Mouse (Mus musculus) forelimb bud, embryonic 11.5 days (tissue): ENCODE measurements around the gene Cercam.

ENCODE experiments used
- DNase-seq: peaks from one replicate; pipeline ENCODE4 v3.0.0-alpha.2; 2012; ENCODE audit warnings: low read depth, low spot score

Gene Cercam

DNA sequence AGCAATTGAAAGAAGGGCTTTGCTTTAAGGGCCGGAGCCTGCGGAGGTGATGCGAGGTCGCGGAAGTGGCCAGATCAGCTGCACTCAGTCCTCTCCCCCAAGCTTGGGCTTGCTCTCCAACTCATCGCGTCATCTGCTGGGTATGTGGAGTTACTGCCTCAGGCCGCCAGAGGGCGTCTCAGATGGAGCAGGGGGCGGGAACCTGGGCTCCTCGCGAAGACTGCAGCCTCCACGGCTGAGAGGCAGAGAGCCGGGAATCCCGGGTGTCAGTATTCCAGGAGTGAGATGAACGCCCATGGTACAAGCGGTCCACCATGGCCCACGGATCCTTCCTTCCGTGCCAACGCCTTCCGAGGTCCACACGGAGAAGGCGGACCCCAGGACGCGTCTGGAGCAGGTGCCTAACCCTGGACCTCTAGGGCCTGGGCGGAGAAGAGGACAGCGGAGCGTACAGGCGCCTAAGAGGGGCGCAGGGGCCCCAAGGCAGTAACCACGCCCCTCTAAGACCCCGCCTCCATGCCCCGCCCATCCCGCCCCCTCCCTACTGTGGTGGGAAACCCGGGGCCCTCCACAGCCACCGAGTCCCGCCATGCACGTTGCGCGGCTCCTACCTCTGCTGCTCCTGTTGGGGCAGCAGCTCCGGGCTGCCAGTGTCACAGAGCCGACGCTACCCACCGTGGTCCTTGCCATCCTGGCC is at the start of gene Cercam:
Gene Cercam, plus strand, starts transcription at position 216 of the 697 bp plus-strand sequence.
- DNase-seq, result peak; percentile 89

DNA sequence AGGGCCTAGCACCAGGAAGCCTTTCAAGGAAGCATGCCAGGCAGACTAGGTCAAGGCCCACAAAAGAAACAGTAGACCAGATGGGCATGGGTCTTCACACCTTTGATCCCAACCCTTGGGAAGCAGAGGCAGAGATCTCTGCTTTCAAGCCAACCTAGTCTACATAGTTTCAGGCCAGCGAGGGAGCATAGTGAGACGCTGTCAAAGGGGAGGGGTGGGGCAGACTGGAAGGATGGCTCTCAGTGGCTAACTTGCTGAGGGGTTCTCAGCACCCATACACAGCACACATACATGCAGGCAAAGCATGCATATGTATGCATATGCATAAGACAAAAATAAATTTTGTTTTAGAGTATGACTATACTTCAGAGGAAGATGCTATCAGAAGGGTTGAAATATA is 49.6 kb upstream of the Cercam start:
- DNase-seq, result no peak

DNA sequence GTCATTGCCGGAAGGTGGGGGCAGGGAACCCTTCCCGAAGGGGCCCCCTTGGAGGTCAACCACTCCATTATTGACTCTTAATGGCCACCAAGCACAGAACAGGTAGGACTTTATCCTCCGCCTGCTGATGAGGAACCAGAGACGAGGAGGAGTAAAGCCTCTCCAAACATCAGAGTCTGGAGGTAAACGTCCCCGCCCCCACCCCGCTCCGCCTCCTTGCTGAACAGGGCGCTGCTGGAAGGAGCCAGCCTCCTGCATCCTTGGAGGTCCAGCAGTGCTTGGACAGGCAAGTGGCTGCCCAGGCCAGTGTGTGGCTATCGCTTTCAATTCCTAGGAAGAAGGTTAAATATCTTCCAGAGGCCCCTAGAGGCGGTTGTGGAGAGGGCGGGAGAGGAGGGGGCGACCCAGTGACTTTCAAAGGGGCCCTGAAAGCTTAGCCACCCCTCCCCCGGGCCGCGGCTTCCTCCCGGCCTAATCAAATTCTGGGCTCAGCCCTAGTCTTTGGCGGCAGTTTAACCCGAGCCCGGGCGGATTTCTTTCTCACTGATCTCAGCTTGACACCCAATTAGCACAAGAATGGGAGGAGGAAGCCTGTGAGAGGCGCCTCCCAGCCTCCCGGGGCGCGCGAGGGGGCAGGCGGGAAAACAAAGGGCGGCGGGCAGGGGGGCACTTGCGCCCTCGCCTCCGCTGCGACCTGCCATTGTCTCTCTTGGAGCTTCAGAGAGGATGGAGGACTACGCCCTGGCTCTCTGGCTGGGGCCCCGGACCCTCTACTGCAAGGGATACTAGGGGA is 48.7 kb upstream of the Cercam start, which contains the start of gene Urm1:
Gene Urm1, plus strand, starts transcription at position 51 of the 793 bp plus-strand sequence.
- DNase-seq, result peak; percentile 74

DNA sequence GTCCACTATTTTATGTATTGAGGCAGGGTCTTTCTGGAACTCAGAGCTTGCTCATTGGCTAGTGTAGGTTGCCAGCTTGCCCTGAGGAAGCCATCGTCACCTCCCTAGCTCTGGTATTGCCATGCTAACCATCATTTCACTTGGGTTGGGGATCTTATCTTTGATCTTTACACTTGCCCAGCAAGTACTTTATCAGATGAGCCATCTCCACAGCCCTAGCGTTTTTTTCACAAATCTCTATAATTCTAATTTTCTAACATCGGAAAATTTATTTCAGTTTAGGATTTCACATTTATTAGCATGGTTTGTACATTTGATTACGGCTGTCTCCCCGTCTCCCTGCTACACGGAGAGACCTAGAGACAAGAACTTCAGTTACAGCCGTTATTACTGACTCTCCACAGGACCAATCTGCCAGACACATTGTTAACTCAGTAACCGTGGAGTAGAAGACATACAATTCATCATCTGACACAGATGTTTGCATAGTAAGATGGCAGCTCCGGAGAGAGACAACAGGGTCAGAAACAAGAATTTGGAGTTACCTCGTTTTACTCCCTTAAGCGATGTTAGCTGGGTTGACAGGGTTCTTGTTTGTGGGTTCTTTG is 42.5 kb upstream of the Cercam start:
- no peak for DNase-seq

DNA sequence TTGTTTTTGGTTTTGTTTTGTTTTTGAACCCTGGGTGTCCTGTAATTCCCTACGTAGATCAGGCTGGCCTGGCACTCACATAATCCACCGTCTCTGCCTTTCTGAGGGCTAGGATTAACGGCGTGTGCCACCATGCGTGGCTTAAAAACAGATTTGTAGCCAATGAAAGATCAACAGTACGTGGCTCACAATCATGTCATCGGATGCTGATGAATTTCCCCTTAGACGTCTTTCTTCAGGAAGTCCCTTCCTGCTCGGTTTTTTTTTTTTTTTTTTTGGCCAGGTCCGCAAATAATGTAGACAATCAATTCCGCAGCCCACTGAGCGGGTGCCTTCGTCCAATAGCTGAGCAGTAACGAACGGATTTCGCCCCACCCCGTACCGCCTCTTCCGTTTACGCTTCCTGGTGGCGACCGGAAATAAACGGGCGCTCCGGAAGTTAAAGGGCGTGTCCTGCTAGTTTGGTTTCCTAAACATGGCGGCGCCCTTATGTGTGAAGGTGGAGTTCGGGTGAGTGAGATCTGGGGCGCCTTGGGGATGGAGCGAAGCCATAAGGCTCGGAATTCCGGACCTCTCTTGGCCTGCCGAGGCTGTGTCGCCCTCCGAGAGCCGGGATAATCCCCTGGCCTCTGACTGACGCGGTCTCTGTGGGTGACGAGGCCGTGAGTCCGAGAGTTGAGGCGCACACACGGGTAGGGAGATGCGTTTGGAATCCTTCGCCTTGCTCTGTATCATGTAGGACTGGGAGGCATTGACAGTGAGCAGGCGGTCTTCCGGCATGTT is 41.8 kb upstream of the Cercam start:
- DNase-seq, result peak; percentile 98

DNA sequence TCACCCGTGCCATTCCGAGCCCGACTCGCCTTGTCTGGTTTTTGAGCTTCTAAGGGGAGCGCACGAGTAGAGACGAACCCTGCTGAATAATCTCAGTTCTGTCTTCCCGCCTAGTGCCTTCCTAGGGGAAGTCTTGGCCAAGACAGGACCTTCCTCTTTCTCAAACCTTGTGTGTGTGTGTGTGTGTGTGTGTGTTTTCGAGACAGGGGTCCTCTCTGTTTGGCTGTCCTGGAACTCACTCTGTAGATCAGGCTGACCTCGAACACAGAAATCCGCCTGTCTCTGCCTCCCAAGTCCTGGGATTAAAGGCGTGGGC is 41.3 kb upstream of the Cercam start:
- no peak for DNase-seq

DNA sequence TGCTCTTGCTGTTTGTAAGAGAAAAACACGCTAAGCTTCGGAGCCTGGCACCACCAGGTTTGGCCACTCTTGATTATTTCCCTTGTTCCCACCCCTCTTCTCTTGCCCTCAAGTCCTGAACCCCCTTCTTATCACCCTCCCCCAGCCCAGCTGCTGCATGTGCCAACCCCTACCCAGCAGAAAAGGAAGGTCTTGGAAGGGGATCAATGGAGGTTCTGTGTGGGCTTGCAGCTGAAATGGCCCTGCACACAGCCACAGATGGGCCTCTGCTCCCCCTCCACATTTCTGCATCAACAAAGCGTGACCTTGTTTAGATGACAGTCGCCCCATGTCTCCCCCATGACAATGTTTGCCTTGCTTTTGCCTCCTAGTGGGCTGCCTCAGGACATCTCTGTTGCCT is 37.9 kb upstream of the Cercam start:
- DNase-seq, result no peak

DNA sequence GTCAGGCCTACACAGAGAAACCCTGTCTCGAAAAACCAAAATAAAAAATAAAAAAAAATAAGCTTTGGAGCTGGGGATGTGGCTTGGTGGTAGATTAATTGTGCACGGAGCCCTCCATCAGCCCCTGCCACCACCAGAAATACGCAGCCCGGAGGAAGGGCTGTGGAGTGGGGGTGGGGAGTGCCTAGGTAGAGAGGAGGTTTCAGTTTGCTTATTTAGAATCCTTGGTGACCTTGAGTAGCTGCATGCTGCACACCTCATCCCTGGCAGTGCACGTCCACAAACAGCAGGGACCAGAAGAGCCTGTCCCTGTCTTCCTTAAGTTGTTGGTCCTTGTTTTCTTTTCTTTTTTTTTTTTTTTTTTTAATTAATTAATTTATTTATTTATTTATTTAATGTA is 35.2 kb upstream of the Cercam start:
- DNase-seq, result no peak

DNA sequence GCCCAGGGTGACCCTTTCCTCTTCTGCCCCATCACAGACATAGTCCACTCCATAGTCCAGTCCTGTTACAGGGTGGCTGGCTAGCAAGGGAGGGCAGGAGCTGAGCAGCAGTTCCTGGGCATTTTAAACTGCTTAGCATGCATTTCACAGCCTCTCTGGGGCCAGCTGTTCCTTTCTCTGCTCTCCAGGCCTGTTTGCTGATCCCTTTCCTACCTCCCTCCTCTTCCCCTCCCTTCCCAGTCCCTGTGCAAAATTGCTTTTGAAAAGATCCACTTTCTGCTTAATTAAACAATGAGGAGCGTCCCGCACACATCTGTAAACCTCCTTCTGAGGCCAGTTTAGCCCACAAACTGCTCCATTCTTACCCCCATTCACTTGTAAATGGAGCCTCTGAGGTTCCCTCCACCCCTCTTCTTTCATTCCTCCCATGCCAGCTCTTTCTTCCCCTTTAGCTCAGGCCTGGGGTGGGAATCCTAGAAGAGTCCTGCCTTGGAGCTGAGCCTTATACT is 33.5 kb upstream of the Cercam start:
- DNase-seq, result no peak

DNA sequence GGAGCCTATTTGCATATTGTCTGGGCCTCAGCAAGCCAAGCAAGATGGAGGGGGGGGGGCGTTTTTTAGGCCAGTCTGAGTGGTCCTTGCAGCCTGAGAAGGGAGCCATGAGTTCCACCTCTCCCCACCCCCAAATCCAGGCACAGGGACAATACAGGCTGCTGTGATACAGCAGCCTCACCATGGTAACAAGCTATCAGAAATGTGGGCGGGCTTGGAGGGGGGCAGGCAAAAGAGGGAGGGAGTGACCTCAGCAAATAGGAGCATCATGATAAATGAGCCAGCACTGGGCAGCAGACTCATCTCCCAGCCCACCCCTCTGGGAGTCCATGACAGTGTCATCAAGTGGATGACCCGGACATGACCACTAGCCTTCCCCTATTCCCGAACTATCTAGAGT is 29.5 kb upstream of the Cercam start:
- no peak for DNase-seq

DNA sequence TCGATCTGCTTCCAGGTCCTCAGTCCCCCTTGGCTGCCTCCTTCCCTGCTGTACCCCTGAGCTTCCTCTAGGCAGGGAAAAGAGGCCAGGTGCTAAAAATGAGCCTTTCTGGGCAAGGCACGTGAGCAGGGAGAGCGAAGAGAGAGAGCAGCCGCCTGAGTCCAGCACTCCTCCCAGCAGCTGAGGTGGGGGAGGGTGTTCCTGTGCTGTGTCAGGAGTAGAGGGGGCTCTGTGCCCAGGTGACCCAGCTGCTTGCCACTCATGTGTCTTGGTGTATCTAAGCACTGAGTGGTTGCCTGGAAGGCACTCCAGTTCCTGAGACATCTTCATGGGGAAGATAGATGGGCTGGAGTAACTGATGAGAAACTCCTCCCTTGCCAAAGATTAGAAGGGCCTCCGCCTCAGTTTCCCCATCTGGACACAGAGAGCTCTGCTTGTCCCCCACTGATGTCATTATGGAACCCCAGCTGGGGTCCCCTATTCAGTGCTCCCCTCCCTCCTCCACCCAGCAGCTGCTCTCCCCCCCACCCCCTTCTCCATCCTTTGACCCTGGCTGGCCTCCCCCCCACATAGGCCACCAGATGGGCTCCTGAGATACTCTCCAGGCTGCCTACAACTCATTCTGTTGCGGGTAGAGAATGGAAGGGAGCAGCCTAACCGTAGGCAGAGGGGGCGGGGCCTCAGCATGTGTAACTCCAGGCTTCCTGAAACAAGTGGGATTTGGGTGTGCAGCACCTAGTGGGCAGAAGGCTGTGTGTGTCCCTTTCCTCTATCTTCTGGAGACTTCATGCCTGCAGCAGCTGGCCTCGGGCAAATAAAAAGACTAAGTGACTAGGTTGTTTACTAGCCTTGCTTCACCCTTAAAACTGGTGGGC is 25.5 kb upstream of the Cercam start:
- no peak for DNase-seq

DNA sequence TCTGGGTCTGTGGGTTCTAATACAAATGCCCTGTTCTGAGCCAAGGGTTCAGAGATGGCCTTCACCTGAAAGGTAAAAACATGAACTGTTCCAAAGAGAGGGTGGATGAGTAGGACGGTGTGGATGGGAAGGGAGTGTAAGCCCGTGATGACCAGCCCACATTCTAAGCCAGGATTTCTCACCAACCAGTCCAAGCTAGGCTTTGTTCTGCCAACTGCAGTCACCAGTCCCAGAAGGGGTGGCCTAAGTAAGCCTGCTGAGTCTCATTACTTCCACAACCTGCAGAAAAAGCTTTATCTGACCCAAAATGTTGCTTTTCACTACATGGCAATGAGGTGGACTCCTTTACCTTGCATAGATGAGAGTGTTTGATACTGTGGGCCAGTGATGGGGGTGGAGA is 24.8 kb upstream of the Cercam start:
- DNase-seq, result no peak

DNA sequence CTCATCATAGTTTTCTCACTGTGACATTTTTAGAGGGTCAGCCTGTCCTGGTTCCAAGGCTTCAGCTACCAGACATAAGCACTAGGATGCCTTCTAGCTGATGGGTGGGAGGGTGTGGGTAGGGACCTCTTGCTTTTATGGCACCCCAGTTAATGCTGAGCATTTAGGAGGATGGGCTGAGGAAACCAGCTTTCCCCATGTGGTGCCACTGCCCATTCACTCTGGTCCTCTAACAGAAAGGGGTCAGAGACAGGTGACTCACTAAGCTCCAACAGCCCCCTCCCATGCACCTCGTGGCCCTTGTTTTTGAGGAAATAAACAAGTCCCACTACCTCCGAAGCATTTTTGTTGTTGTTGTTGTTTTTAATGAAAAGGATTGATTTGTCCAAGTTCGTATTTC is 24.3 kb upstream of the Cercam start:
- DNase-seq, result no peak

DNA sequence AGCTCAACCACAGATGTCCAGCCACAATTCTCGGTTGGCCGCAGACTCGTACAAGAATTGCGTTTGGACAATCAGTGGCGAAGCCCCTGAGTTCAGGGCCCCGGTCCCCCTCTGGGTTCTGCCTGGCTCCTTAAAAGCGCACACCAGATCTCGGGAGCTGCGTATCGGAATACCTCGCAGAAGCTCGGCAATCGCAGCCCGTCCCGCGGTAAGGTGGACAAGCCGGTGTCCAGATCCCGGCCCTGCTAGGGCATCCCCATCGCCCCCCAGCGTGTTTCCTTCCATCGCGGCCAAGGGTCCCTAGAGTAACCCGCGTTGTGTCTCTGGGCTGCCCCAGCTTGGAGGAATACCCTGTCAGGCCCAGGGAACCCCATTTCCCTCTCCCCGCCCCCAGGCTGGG is 23.3 kb upstream of the Cercam start:
- no peak for DNase-seq

DNA sequence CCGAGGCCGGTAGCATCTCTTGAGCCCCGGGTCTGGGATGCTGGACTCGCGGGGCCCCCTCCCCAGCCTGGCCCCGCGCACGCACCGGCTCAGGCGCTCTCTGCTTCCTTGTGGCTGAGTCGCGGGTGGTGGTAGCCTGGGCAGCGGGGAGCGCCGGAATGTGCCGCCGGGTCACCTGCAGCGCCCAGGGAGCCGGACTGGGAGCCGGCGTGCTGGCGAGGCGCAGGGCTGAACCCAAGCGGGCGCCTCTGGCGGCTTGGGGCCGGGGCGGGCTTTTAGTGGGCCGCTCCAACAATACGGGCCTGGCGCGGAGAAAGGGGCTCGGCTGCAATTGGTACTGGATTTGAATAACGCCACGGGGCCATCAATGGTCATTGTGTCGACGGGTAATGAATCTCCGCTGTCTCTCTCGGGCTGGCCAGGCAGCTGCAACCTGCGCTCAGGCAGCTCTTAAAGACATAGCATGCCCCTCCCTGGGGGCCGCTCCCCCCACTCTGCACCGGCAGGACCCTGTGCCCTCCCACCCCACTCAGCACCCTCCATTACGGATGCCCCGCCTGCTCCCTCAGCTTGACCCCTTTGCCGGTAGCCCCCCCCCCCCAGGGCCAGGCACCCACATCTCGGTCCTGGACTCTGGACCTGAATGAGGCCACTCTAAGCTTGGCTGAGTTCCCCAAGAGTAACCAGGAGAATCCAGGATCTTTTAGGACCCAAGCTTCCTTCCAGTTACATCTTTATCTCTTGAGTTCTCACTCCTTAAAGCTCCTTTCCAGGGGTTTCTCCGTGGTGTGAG is 22.7 kb upstream of the Cercam start:
- DNase-seq, result no peak

DNA sequence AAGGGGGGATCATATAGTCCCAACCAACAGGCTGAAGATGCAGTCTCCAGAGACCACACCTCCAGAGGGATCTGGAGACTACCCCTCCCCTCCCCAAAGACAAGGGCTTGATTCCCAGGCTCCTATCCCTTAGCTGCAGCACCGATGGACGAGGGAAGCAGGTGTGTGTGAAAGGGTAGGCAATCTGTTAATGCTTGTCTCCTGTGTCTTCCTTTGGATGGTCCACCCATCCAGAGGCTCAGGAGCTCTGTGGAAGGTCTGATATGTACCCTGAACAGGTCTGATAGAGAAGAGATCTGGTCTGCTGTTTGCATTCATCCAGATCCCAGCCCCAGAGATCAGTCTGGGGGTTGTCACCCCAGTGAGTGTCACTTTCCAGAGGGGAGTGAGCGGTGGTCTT is 22.1 kb upstream of the Cercam start:
- DNase-seq, result no peak

DNA sequence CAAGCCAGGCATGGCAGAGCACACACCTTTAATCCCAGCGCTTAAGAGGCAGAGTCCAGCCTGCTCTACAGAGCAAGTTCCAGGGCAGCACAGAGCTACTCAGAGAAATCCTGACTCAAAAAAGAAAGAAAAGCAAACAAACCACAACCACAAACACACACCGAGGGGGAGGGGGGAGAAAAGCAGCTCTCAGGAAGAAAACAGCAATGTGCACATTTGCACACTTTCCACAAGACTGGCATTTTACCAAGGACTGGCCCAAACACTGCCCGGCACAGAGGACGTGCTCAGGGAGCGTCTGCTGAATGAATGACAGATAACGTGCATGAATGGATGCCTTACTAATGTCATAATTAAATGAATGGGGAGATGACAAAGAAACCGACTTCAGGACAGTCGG is 19.9 kb upstream of the Cercam start:
- no peak for DNase-seq

DNA sequence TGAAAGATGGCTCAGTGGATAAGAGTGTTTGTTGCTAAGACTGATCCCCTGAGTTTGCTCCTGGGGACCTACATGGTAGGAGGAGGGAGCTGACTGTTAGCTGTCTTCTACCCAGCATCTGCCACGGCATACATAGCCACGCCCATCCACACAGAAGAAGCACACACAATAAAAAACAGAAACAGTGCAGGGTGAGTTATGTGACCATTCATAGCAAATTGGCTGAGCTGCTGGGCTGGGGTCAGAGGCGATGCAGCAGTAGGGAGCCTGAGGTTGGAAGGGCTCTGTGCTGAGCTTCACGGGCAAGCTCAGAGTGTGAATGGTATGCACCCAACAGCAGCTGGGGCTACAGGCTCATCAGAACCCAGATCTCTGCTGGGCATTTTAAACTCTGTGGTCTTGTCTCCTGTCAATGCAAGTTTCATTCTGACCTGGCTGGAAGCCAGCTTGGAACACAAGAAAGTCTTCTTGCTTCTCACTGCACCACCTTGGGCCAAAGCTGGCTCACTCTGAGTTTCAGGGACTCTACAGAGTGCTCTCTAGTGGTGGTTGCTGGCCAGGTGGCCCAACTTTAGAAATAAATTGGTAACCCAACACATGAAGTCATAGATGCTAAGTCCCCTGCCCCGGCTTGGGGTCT is 19.0 kb upstream of the Cercam start:
- no peak for DNase-seq

DNA sequence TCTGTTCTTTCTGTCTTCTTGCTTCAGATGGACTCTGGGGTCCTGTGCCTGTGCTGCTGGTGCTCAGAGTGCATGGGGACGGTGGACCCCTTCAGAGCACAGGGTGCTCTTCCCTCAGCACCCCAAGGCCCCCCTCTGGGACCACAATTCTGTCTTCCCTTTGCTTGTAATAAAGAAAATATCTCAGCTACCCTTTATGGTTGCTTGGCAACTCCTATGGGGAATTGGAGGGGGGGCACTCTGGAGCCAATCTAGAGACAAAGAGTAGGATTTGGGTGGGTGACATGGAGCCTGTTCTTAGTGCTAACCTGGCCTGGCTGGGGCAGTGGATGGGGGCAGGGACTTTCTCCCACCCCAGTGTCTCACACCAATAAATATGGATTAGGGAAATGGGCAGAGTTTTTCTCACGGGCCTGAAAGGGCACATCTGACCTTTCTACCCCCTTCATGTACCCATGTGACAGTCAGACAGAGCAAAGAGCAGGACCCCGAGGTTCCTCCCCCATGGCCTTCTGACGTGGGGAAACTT is 15.9 kb upstream of the Cercam start:
- no peak for DNase-seq
